Mouse (Mus musculus) CH12.LX (cell line): ENCODE results near the gene Cfap74. TPM values are rescaled to one million over a fixed set of nuclear protein-coding genes. Genes with fewer than 3 reads are reported as not detected.

Source experiments
- DNase-seq: peaks from one replicate; pipeline ENCODE4 v3.0.0-alpha.2; 2013; ENCODE audit errors: extremely low read depth
- H3K27ac ChIP-seq: 2 replicates; pipeline ENCODE4 v1.5.1; 2012; ENCODE audit warnings: low read depth, mild to moderate bottlenecking, control low read depth, moderate library complexity; ENCODE audit not compliant: insufficient read depth
- H3K27me3 ChIP-seq: replicated peaks from 2 replicates; pipeline ENCODE3; 2012; ENCODE audit warnings: inconsistent platforms
- H3K36me3 ChIP-seq, 2 experiments: replicated peaks in 1 of 2; 2 replicates each; pipeline versions ENCODE3 to v1.6.1; 2012; ENCODE audit warnings: inconsistent platforms in 1 of 2, low read length in 1 of 2, mild to moderate bottlenecking in 1 of 2, mixed read lengths in 1 of 2, moderate library complexity in 1 of 2; ENCODE audit not compliant: control insufficient read depth in 1 of 2, insufficient read depth in 1 of 2
- H3K4me1 ChIP-seq, 2 experiments: 2 replicates each; pipeline ENCODE4 v1.6.1; 2012; ENCODE audit warnings: inconsistent platforms in 1 of 2, moderate library complexity in 1 of 2; ENCODE audit not compliant: insufficient read depth in 2 of 2, control insufficient read depth in 1 of 2
- H3K4me2 ChIP-seq: 2 replicates; pipeline ENCODE4 v1.6.1; 2012; ENCODE audit warnings: low read depth, mild to moderate bottlenecking, control low read depth; ENCODE audit not compliant: poor library complexity, insufficient read depth, severe bottlenecking
- H3K4me3 ChIP-seq, 3 experiments: fragments of 150-350 bp in 1 of 3; sonication (generic) in 1 of 3; replicated peaks in 1 of 3; 2 replicates each; pipeline versions ENCODE3 to v1.5.1; 2011 to 2012; ENCODE audit warnings: low read depth in 2 of 3, low read length in 2 of 3, mild to moderate bottlenecking in 2 of 3, moderate library complexity in 2 of 3, control low read depth in 1 of 3, improper control_type of control experiment in 1 of 3, inconsistent platforms in 1 of 3, mixed read lengths in 1 of 3; ENCODE audit not compliant: poor library complexity in 1 of 3
- H3K79me2 ChIP-seq: replicated peaks from 2 replicates; pipeline ENCODE4 v1.6.1; 2012; ENCODE audit warnings: mild to moderate bottlenecking, moderate library complexity; ENCODE audit not compliant: control insufficient read depth, poor library complexity, insufficient read depth, severe bottlenecking; ENCODE audit errors: extremely low read depth
- H3K9ac ChIP-seq: 2 replicates; pipeline ENCODE4 v1.6.1; 2012; ENCODE audit warnings: low read depth, mild to moderate bottlenecking, control low read depth, moderate library complexity; ENCODE audit not compliant: insufficient read depth
- H3K9me3 ChIP-seq: replicated peaks from 2 replicates; pipeline ENCODE3; 2012; ENCODE audit warnings: low read length, inconsistent platforms, mixed read lengths
- BHLHE40 ChIP-seq: IDR thresholded peaks from 2 replicates; pipeline ENCODE4 v1.6.1; 2011; ENCODE audit warnings: mild to moderate bottlenecking, low read depth, low read length, improper control_type of control experiment
- CHD2 ChIP-seq: IDR thresholded peaks from 2 replicates; pipeline ENCODE4 v1.6.1; 2011; ENCODE audit warnings: low read length, improper control_type of control experiment
- CTCF ChIP-seq, 2 experiments: IDR thresholded peaks in 1 of 2; conservative IDR thresholded peaks in 1 of 2; 2 replicates each; pipeline ENCODE4 v1.5.1; 2011 to 2012; ENCODE audit warnings: low read depth in 2 of 2, low read length in 2 of 2, improper control_type of control experiment in 1 of 2, inconsistent platforms in 1 of 2, mild to moderate bottlenecking in 1 of 2, moderate library complexity in 1 of 2
- E2F4 ChIP-seq: IDR thresholded peaks from 2 replicates; pipeline ENCODE4 v1.6.1; 2011; ENCODE audit warnings: low read depth, low read length, improper control_type of control experiment; ENCODE audit not compliant: insufficient replicate concordance
- ELF1 ChIP-seq: IDR thresholded peaks from 2 replicates; pipeline ENCODE4 v1.6.1; 2014; ENCODE audit warnings: low read depth, mild to moderate bottlenecking, inconsistent platforms, low read length, improper control_type of control experiment
- EP300 ChIP-seq: IDR thresholded peaks from 2 replicates; pipeline ENCODE4 v1.6.1; 2011; ENCODE audit warnings: low read length, improper control_type of control experiment
- ETS1 ChIP-seq: conservative IDR thresholded peaks from 2 replicates; pipeline ENCODE4 v1.6.1; 2012; ENCODE audit warnings: low read depth, mild to moderate bottlenecking, inconsistent platforms, low read length, improper control_type of control experiment, moderate library complexity
- GABPA ChIP-seq: IDR thresholded peaks from 2 replicates; pipeline ENCODE4 v1.6.1; 2012; ENCODE audit warnings: low read depth, low read length, improper control_type of control experiment, inconsistent platforms; ENCODE audit not compliant: insufficient replicate concordance
- HCFC1 ChIP-seq: IDR thresholded peaks from 2 replicates; pipeline ENCODE4 v1.6.1; 2012; ENCODE audit warnings: low read depth, mild to moderate bottlenecking, inconsistent platforms, low read length, improper control_type of control experiment
- IRF4 ChIP-seq: IDR thresholded peaks from 2 replicates; pipeline ENCODE4 v1.6.1; 2014; ENCODE audit warnings: low read depth, mild to moderate bottlenecking, inconsistent platforms, low read length, improper control_type of control experiment
- JUN ChIP-seq: IDR thresholded peaks from 2 replicates; pipeline ENCODE4 v1.6.1; 2011; ENCODE audit warnings: low read depth, mild to moderate bottlenecking, low read length, improper control_type of control experiment, moderate library complexity; ENCODE audit not compliant: insufficient read depth
- KAT2A ChIP-seq: IDR thresholded peaks from 2 replicates; pipeline ENCODE4 v1.6.1; 2012; ENCODE audit warnings: low read length, improper control_type of control experiment, inconsistent platforms; ENCODE audit not compliant: insufficient replicate concordance
- MAFK ChIP-seq: IDR thresholded peaks from 2 replicates; pipeline ENCODE4 v1.6.1; 2011; ENCODE audit warnings: low read length, improper control_type of control experiment; ENCODE audit not compliant: insufficient replicate concordance
- MAX ChIP-seq: IDR thresholded peaks from 2 replicates; pipeline ENCODE4 v1.6.1; 2011; ENCODE audit warnings: low read length, improper control_type of control experiment
- MAZ ChIP-seq: IDR thresholded peaks from 2 replicates; pipeline ENCODE4 v1.6.1; 2012; ENCODE audit warnings: low read depth, mild to moderate bottlenecking, inconsistent platforms, low read length, improper control_type of control experiment, moderate library complexity
- MEF2A ChIP-seq: IDR thresholded peaks from 2 replicates; pipeline ENCODE4 v1.6.1; 2014; ENCODE audit warnings: low read depth, mild to moderate bottlenecking, inconsistent platforms, low read length, improper control_type of control experiment, borderline replicate concordance
- MYC ChIP-seq: IDR thresholded peaks from 2 replicates; pipeline ENCODE4 v1.6.1; 2011; ENCODE audit warnings: low read depth, mild to moderate bottlenecking, improper control_type of control experiment, low read length
- NRF1 ChIP-seq: IDR thresholded peaks from 2 replicates; pipeline ENCODE4 v1.6.1; 2014; ENCODE audit warnings: low read depth, mild to moderate bottlenecking, inconsistent platforms, low read length, improper control_type of control experiment, moderate library complexity
- PAX5 ChIP-seq: IDR thresholded peaks from 2 replicates; pipeline ENCODE4 v1.6.1; 2012; ENCODE audit warnings: low read length, inconsistent platforms, mixed read lengths
- POLR2A ChIP-seq: IDR thresholded peaks from 2 replicates; pipeline ENCODE4 v1.6.1; 2011; ENCODE audit warnings: low read depth, mild to moderate bottlenecking, improper control_type of control experiment, low read length
- POLR2AphosphoS2 ChIP-seq: IDR thresholded peaks from 2 replicates; pipeline ENCODE4 v1.6.1; 2011; ENCODE audit warnings: low read depth, low read length, improper control_type of control experiment
- RAD21 ChIP-seq: IDR thresholded peaks from 2 replicates; pipeline ENCODE4 v1.6.1; 2011; ENCODE audit warnings: low read depth, mild to moderate bottlenecking, low read length, improper control_type of control experiment, moderate library complexity
- SIN3A ChIP-seq: IDR thresholded peaks from 2 replicates; pipeline ENCODE4 v1.6.1; 2012; ENCODE audit warnings: low read length, improper control_type of control experiment, inconsistent platforms
- TBP ChIP-seq: conservative IDR thresholded peaks from 2 replicates; pipeline ENCODE4 v1.6.1; 2011; ENCODE audit warnings: low read depth, low read length, improper control_type of control experiment
- UBTF ChIP-seq: IDR thresholded peaks from 2 replicates; pipeline ENCODE4 v1.6.1; 2012; ENCODE audit warnings: low read depth, mild to moderate bottlenecking, inconsistent platforms, low read length, improper control_type of control experiment, moderate library complexity
- USF2 ChIP-seq: conservative IDR thresholded peaks from 2 replicates; pipeline ENCODE4 v1.6.1; 2011; ENCODE audit warnings: low read depth, low read length, improper control_type of control experiment
- ZKSCAN1 ChIP-seq: IDR thresholded peaks from 2 replicates; pipeline ENCODE4 v1.6.1; 2012; ENCODE audit warnings: low read depth, inconsistent platforms, low read length, improper control_type of control experiment, borderline replicate concordance
- ZMIZ1 ChIP-seq: IDR thresholded peaks from 2 replicates; pipeline ENCODE4 v1.6.1; 2012; ENCODE audit warnings: low read depth, mild to moderate bottlenecking, inconsistent platforms, low read length, improper control_type of control experiment
- dilution Hi-C: fragments of 300-500 bp; cut with MboI; formaldehyde crosslinking; loops from 2 replicates; pipeline ENCODE4 v1.14.3; 2020; ENCODE audit warnings: low sequenced_read_pairs; ENCODE audit not compliant: extremely low pct_unique_long_range_greater_than_20kb, extremely low pct_ligation_motif_present
- in situ Hi-C: fragments of 300-500 bp; cut with MboI; formaldehyde crosslinking; loops from 3 replicates; pipeline ENCODE4 v1.14.3; 2019; ENCODE audit warnings: low sequenced_read_pairs, low pct_ligation_motif_present, low pct_unique_long_range_greater_than_20kb, mixed read lengths
- polyA plus RNA-seq: library from polyadenylated mRNA; unstranded; fragments of >175 nt; gene quantifications from 2 replicates; pipeline ENCODE4 v1.2.1, GENCODE M21; 2012; ENCODE audit warnings: low read depth; ENCODE audit not compliant: insufficient read length
- total RNA-seq, 2 experiments: library from RNA; depleted of rRNA; stranded (reverse); fragments of 300-350 nt in 1 of 2; fragments of >200 nt in 1 of 2; gene quantifications; 2 replicates each; pipeline ENCODE4 v1.2.3; 2012 to 2014

Cfap74 gene
- total and polyA plus RNA-seq, 3 experiments = 4.7 to 8.5 (median 5.2) TPM

GRCm38 (mm10) chr4:155463050-155463449, 54.1 kb downstream of the Cfap74 start:
- in situ Hi-C loops = loop anchor here (5.0 kb wide), 1 partner anchor 36 kb away; no protein-coding TSS in a partner anchor
- Histone ChIP-seq H3K4me2 (no peak overlapping the region), H3K79me2 (no peaks in the 10 kb centered on the region), H3K4me3 (no peak overlapping the region), H3K27me3 (peaks cover 3% of the 10 kb centered on the region), H3K27ac (no peak overlapping the region), H3K9me3 (peaks cover 4% of the 10 kb centered on the region), H3K9ac (no peak overlapping the region), H3K36me3 (no peaks in the 10 kb centered on the region), H3K4me1 (peaks cover 0 to 10% of the 10 kb centered on the region in 2 experiments; a peak in 2 of 4 replicates)
- dilution Hi-C loops = no loop called here
- DNase-seq = no peak
- no peak for TF ChIP-seq SIN3A
- no peak for TF ChIP-seq POLR2AphosphoS2
- no peak for TF ChIP-seq GABPA
- no peak for TF ChIP-seq IRF4
- TF ChIP-seq CHD2 = no peak
- no peak for TF ChIP-seq ETS1
- TF ChIP-seq POLR2A = no peak
- no peak for TF ChIP-seq EP300
- TF ChIP-seq TBP = no peak
- no peak for TF ChIP-seq RAD21
- no peak for TF ChIP-seq HCFC1
- no peak for TF ChIP-seq ZKSCAN1
- TF ChIP-seq MAX = no peak
- no peak for TF ChIP-seq ELF1
- no peak for TF ChIP-seq BHLHE40
- TF ChIP-seq NRF1 = no peak

GRCm38 (mm10) chr4:155463611-155464010, 54.6 kb downstream of the Cfap74 start:
- Histone ChIP-seq H3K27me3 (peaks cover 3% of the 10 kb centered on the region), H3K27ac (no peak overlapping the region), H3K4me2 (no peak overlapping the region), H3K79me2 (no peaks in the 10 kb centered on the region)
- dilution Hi-C loops = no loop called here
- TF ChIP-seq ZKSCAN1 = no peak
- TF ChIP-seq CTCF (conservative IDR thresholded peaks at IDR 0.05 in 1 of 2, IDR thresholded peaks at IDR 0.05 in 1 of 2; ENCODE audit: low read depth in 2 of 2, low read length in 2 of 2) = no peak
- no peak for TF ChIP-seq HCFC1
- TF ChIP-seq PAX5 = no peak
- TF ChIP-seq MAFK = no peak
- no peak for TF ChIP-seq ZMIZ1
- TF ChIP-seq JUN = no peak
- no peak for TF ChIP-seq TBP
- TF ChIP-seq UBTF = no peak
- TF ChIP-seq USF2 = no peak
- no peak for TF ChIP-seq BHLHE40
- TF ChIP-seq MYC = no peak
- no peak for TF ChIP-seq KAT2A
- no peak for TF ChIP-seq MAZ
- TF ChIP-seq EP300 = no peak
- no peak for TF ChIP-seq ETS1
- no peak for TF ChIP-seq ELF1
- no peak for TF ChIP-seq MEF2A
- no peak for TF ChIP-seq SIN3A
- TF ChIP-seq E2F4 = no peak
- TF ChIP-seq, all 38 proteins: peak for 0
- peaks cover 0 to 10% of the 10 kb centered on the region in 2 experiments; a peak in 2 of 4 replicates for H3K4me1 ChIP-seq
- H3K4me3 ChIP-seq = no peak overlapping the region
- no peak overlapping the region for H3K9ac ChIP-seq
- in situ Hi-C loops = loop anchor here (5.0 kb wide), 1 partner anchor 36 kb away; no protein-coding TSS in a partner anchor
- H3K9me3 ChIP-seq = peaks cover 4% of the 10 kb centered on the region
- H3K36me3 ChIP-seq = no peaks in the 10 kb centered on the region
- no peak for DNase-seq
